Mouse (Mus musculus) hindbrain, embryonic 11.5 days (tissue): ENCODE measurements around the gene Gmds. TPM values are rescaled to one million over a fixed set of nuclear protein-coding genes. Genes with fewer than 3 reads are reported as not detected.

Experiments used
- ATAC-seq: fragments of 200-750 bp; cut with Nextera tagmentation; 2 replicates; pipeline ENCODE4 v1.8.0; 2017; ENCODE audit warnings: mild to moderate bottlenecking, moderate TSS enrichment, moderate library complexity; ENCODE audit not compliant: low FRiP score
- DNase-seq: peaks from one replicate; pipeline ENCODE4 v3.0.0-alpha.2; 2015; ENCODE audit warnings: low spot score
- H3K27ac ChIP-seq: fragments of 300-500 bp; sonication (generic); 2 replicates; pipeline ENCODE4 v1.5.1; 2014; ENCODE audit warnings: mild to moderate bottlenecking, low read depth, low read length
- H3K27me3 ChIP-seq: fragments of 300-500 bp; sonication (generic); 2 replicates; pipeline ENCODE4 v1.6.1; 2014; ENCODE audit warnings: mild to moderate bottlenecking, low read length, moderate library complexity, mixed read lengths; ENCODE audit not compliant: control insufficient read depth, insufficient read depth
- H3K36me3 ChIP-seq: fragments of 300-500 bp; sonication (generic); 2 replicates; pipeline ENCODE4 v1.6.1; 2014; ENCODE audit warnings: mild to moderate bottlenecking, low read length, moderate library complexity, mixed read lengths; ENCODE audit not compliant: control insufficient read depth, insufficient read depth
- H3K4me1 ChIP-seq: fragments of 300-500 bp; sonication (generic); replicated peaks from 2 replicates; pipeline ENCODE4 v1.6.1; 2014; ENCODE audit warnings: low read length, mixed read lengths; ENCODE audit not compliant: control insufficient read depth, insufficient read depth
- H3K4me2 ChIP-seq: fragments of 300-500 bp; sonication (generic); replicated peaks from 2 replicates; pipeline ENCODE4 v1.6.1; 2014; ENCODE audit warnings: mild to moderate bottlenecking, low read depth, low read length
- H3K4me3 ChIP-seq: fragments of 300-500 bp; sonication (generic); 2 replicates; pipeline ENCODE4 v1.5.1; 2014; ENCODE audit warnings: low read depth, low read length
- H3K9ac ChIP-seq: fragments of 300-500 bp; sonication (generic); 2 replicates; pipeline ENCODE4 v1.6.1; 2014; ENCODE audit warnings: low read depth, low read length
- H3K9me3 ChIP-seq: fragments of 300-500 bp; sonication (generic); 2 replicates; pipeline ENCODE4 v1.6.1; 2016; ENCODE audit warnings: low read length; ENCODE audit not compliant: control insufficient read depth
- WGBS: fragments of 180-500 bp; shearing (Covaris S2); extraction: QIAGEN DNeasy Blood & Tissue Kit; methylation state at CpG from one replicate; pipeline ENCODE4 v1.1.7; 2014; 5-methylcytosine and 5-hydroxymethylcytosine counted together
- polyA plus RNA-seq: library from polyadenylated mRNA; unstranded; fragments of >200 nt; fragmentation: Nextera tagmentation; extraction: Ambion mirVana; gene quantifications from 2 replicates; pipeline ENCODE4 v1.2.1, GENCODE M21; 2014

Gmds gene
- polyA plus RNA-seq, 1 experiment from 2014 or later = 32.1 TPM

DNA sequence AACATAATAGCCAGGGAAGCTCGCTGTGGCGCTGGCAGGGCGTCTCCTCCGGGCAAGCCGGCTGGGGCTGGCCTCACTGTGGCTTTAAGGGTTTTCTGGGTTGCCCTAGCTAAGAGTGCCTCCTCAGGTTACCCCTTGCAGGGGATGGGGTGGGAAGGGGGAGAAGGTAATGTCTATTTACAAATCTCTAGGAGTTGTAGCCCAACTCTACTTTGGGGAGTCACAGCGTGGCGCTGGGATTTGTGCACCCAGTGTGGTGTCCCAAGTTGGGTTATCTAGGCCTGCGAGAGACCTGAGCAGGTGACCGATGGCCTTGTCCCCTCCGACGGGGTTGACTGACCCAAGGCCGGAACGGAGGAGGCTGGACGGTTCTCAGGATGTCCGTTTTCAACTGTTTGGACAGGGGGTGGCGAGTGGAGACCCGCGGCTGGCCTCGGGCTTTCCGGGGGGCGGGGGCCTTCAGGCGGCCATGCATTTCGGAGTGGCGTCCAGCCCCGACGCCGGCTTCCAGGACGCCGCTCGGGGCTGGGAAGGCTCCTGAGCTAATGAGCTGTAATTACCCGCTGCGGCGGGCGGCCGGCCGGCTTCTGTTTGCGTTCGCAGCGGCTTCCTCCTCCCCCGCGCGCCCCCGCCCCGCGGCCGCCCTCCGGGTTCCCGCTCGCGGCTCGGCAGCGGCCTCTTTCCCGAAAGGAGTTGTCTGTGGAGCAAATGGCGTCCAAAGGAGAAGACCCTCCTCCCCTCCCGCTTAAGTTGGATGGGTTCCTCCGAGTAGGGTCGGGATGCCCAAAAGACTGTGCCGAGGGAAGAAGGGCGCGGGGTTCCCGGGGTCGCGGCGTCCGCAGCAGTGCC, 527.6 kb downstream of the Gmds start:
- ATAC-seq (no peak), DNase-seq (peak; percentile 71)
- Histone ChIP-seq H3K4me1 (0 out of 2 replicates have a peak, but pooled peaks cover 8% of the 10 kb centered on the region), H3K27me3 (peaks cover 83% of the 10 kb centered on the region), H3K4me2 (peak overlapping the region; percentile 39), H3K9me3 (no peaks in the 10 kb centered on the region), H3K9ac (peak overlapping the region; percentile 50), H3K36me3 (no peaks in the 10 kb centered on the region), H3K4me3 (peak overlapping the region; percentile 39), H3K27ac (peak overlapping the region; percentile 42; the same call in 1 of the 2 replicates)
- under 1% methylated on average over 46 of the region's 65 CpGs for WGBS

DNA sequence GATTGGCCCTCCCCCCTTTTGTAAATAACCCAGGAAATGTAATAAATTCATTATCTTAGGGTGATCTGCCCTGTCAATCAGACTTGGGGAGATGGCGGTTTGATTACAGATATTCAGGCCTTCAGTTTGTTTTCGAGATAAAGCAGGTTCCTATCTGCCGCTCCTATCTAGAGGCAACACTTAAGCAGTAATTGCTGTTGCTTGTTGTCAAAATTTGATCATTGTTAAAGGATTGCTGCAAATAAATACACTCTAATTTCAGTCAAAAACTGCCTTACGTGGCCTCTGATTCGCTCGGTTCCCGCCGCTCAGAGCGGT, 528.2 kb downstream of the Gmds start:
- DNase-seq (no peak), ATAC-seq (no peak)
- H3K36me3 ChIP-seq = no peaks in the 10 kb centered on the region
- peak overlapping the region; percentile 50; the same call in 1 of the 2 replicates for H3K9ac ChIP-seq
- WGBS = under 1% methylated on average over 9 of the region's 9 CpGs
- no peak overlapping the region for H3K27ac ChIP-seq
- no peaks in the 10 kb centered on the region for H3K9me3 ChIP-seq
- 0 out of 2 replicates have a peak, but pooled peaks cover 11% of the 10 kb centered on the region for H3K4me1 ChIP-seq
- H3K4me3 ChIP-seq = peak overlapping the region; percentile 39
- H3K4me2 ChIP-seq = peak overlapping the region; percentile 5; the same call in 1 of the 2 replicates
- peaks cover 83% of the 10 kb centered on the region for H3K27me3 ChIP-seq

DNA sequence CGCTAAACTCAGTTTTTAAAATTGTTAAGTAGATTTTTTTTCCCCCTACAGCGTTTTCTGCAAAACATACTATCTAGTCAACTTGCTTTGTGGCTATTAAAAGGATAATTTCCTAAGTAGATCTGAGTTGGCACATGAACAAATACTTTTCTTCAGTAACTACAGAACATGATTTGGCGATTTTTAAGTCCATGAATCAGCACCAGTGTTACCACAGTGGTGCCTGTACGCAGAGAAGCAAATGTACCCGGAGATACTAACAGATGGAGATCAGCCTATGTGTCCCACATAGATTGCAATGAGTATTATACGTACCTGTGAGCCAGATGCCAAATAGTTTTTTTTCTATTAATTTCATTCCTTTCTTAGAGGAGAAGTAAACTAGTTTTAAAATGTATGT, 528.8 kb downstream of the Gmds start:
- H3K27me3 ChIP-seq = peaks cover 81% of the 10 kb centered on the region
- H3K4me1 ChIP-seq = 0 out of 2 replicates have a peak, but pooled peaks cover 11% of the 10 kb centered on the region
- peak; percentile 51 for DNase-seq
- no peak for ATAC-seq
- H3K4me3 ChIP-seq = no peak overlapping the region
- H3K9ac ChIP-seq = no peak overlapping the region
- H3K4me2 ChIP-seq = no peak overlapping the region
- no peaks in the 10 kb centered on the region for H3K36me3 ChIP-seq
- H3K27ac ChIP-seq = no peak overlapping the region
- WGBS = 8% methylated on average over 6 of the region's 6 CpGs
- H3K9me3 ChIP-seq = no peaks in the 10 kb centered on the region

DNA sequence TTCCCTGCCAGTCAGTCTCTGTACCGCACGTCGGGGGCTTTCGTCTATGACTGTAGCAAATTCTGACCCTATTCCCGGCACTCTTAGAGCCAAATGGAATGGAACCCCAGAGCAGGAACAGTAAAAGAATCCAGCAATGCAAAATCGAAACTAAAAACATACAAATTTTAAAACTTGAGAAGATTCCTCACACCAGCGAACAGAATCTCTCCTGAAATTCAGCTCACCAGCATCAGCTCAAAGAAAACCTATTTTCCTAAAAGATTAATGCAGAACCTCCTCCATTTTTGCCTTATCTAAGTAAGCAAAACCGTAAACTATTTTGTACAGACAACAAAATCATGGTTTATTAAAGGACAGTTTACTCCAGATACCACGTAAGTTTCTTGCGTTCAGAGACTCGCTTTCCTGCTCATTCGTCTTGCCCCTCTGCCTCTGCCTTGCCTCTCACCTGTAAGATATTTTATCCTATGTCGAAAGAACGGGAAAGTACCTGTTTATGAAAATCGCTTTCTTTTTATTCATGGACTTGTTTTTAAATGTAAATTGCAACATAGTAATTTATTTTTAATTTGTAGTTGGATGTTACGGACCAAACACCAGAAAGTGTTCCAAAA, 529.6 kb downstream of the Gmds start:
- Histone ChIP-seq H3K9ac (peak overlapping the region; percentile 61; the same call in 1 of the 2 replicates), H3K27ac (no peak overlapping the region), H3K4me2 (no peak overlapping the region), H3K9me3 (no peaks in the 10 kb centered on the region), H3K36me3 (no peaks in the 10 kb centered on the region), H3K4me3 (peak overlapping the region; percentile 48), H3K4me1 (0 out of 2 replicates have a peak, but pooled peaks cover 11% of the 10 kb centered on the region), H3K27me3 (peaks cover 81% of the 10 kb centered on the region)
- 4% methylated on average over 16 of the region's 16 CpGs for WGBS
- DNase-seq = peak; percentile 60
- no peak for ATAC-seq

DNA sequence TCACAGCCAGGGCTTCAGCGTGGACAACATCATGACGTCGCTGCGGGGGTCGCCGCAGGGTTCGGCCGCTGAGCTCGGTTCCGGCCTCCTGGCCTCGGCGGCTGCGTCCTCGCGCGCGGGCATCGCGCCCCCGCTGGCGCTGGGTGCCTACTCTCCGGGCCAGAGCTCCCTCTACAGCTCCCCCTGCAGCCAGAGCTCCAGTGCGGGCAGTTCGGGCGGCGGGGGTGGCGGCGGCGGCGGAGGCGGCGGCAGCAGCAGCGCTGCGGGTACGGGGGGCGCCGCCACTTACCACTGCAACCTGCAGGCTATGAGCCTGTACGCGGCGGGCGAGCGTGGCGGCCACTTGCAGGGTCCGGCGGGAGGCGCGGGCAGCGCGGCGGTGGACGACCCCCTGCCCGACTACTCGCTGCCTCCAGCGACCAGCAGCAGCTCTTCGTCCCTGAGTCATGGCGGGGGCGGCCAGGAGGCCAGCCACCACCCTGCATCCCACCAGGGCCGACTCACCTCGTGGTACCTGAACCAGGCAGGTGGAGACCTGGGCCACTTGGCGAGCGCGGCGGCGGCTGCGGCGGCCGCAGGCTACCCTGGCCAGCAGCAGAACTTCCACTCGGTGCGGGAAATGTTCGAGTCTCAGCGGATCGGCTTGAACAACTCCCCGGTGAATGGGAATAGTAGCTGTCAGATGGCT, 530.3 kb downstream of the Gmds start:
- H3K4me3 ChIP-seq = peak overlapping the region; percentile 48
- no peaks in the 10 kb centered on the region for H3K36me3 ChIP-seq
- ATAC-seq (no peak), DNase-seq (peak; percentile 61)
- peak overlapping the region; percentile 61 for H3K9ac ChIP-seq
- no peaks in the 10 kb centered on the region for H3K9me3 ChIP-seq
- WGBS = 0% methylated on average over 42 of the region's 73 CpGs
- H3K27ac ChIP-seq = peak overlapping the region; percentile 60
- H3K27me3 ChIP-seq = peaks cover 81% of the 10 kb centered on the region
- H3K4me2 ChIP-seq = peak overlapping the region; percentile 71
- H3K4me1 ChIP-seq = peaks cover 11% of the 10 kb centered on the region; the same call in 1 of the 2 replicates

DNA sequence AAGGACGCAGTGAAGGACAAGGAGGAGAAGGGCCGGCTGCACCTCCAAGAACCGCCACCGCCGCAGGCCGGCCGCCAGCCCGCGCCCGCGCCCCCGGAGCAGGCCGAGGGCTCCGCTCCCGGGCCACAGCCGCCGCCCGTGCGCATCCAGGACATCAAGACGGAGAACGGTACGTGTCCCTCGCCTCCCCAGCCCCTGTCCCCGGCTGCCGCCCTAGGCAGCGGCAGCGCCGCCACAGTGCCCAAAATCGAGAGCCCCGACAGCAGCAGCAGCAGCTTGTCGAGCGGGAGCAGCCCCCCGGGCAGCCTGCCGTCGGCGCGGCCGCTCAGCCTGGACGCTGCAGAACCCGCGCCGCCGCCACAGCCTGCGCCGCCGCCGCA, 530.8 kb downstream of the Gmds start:
- Histone ChIP-seq H3K27me3 (peaks cover 81% of the 10 kb centered on the region), H3K27ac (peak overlapping the region; percentile 60), H3K4me1 (peaks cover 11% of the 10 kb centered on the region; the same call in 1 of the 2 replicates), H3K9me3 (no peaks in the 10 kb centered on the region), H3K4me2 (peak overlapping the region; percentile 71), H3K36me3 (no peaks in the 10 kb centered on the region), H3K4me3 (peak overlapping the region; percentile 48), H3K9ac (peak overlapping the region; percentile 61)
- WGBS = under 1% methylated on average over 38 of the region's 47 CpGs
- no peak for DNase-seq
- no peak for ATAC-seq

DNA sequence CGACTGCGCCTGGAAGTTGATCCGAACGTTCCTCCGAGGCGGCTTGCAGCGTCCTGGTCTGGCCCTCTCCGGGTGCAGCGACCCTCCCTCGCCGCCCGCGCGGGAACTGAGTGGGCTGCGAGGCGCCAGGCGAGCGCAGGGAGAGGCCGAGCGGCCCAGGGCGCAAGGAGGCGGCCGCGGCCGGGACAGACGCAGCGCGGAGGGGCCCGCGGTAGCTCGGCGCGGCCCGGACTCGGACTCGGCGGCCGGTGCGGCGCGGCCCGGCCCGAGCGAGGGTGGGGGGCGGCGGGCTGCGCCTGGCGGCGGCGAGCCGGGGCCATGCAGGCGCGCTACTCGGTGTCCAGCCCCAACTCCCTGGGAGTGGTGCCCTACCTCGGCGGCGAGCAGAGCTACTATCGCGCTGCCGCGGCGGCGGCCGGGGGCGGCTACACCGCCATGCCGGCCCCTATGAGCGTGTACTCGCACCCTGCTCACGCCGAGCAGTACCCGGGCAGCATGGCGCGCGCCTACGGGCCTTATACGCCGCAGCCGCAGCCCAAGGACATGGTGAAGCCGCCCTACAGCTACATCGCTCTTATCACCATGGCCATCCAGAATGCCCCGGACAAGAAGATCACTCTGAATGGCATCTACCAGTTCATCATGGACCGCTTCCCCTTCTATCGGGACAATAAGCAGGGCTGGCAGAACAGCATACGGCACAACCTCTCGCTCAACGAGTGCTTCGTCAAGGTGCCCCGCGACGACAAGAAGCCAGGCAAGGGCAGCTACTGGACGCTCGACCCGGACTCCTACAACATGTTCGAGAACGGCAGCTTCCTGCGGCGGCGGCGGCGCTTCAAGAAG, 531.4 kb downstream of the Gmds start:
- DNase-seq (peak; percentile 73), ATAC-seq (peak; percentile 37)
- peak overlapping the region; percentile 60 for H3K27ac ChIP-seq
- WGBS = 0% methylated on average over 67 of the region's 101 CpGs
- no peaks in the 10 kb centered on the region for H3K36me3 ChIP-seq
- peak overlapping the region; percentile 61 for H3K9ac ChIP-seq
- H3K4me2 ChIP-seq = peak overlapping the region; percentile 71
- peak overlapping the region; percentile 48 for H3K4me3 ChIP-seq
- no peaks in the 10 kb centered on the region for H3K9me3 ChIP-seq
- H3K4me1 ChIP-seq = peaks cover 11% of the 10 kb centered on the region; the same call in 1 of the 2 replicates
- peaks cover 78% of the 10 kb centered on the region for H3K27me3 ChIP-seq

DNA sequence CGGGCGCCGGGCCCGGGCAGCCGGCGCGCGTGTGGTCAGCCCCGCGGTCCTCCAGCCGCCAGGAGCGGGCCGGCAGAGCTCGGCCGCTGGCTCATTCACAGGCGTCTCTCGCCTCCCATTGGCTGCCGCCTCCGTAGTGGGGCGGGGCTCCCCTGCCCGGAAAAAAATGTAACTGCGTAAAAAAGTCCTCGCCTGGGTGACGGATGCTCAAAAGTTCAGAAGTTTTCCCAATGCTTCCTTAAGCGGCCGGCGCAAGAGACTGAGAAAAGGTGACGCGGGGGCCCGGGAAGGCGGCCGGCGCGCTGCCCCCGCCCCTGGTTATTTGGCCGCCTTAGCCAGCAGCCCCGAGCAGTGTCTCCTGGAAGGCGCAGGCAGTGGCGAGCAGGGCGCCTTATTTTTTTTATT, 532.1 kb downstream of the Gmds start, which contains the start of gene Foxc1:
Foxc1 (plus strand) TSS at position 206 of the 405 bp plus-strand sequence.
- Histone ChIP-seq H3K4me3 (peak within 1 kb of the TSS; percentile 48), H3K9me3 (no peaks in the 10 kb centered on the region), H3K4me1 (peaks cover 11% of the 10 kb centered on the region), H3K27me3 (peaks cover 78% of the 10 kb centered on the region), H3K36me3 (no peaks in the 10 kb centered on the region), H3K9ac (peak within 1 kb of the TSS; percentile 61), H3K4me2 (peak within 1 kb of the TSS; percentile 71), H3K27ac (peak within 1 kb of the TSS; percentile 60)
- WGBS = 1% methylated on average over 31 of the region's 40 CpGs
- ATAC-seq (peak; percentile 91), DNase-seq (peak; percentile 83)
